9 mouse cellular contexts compared by ENCODE assay signal in the genomic region with DNA sequence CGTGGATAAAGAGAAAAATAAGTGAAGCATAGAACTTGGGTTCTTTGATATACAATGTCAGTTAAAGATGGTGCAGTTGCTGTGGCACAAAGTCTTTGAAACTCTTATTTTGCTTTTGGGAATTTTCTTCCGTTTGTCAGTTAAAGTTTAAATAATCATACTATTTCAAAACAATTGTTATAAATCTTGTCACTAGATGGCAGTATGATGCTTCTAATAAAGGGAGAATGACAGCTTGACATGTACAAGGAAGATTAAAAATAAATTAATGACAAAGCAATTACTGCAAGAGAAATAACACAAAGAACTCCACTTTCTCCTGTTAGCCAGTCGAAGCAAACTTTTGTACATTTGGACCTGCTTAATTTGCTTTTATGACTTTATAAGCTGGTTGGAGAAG.
DNase-seq lines count a peak whose midpoint lies in the region.
"Had no signal": no experiment of that assay in that cellular context is flagged by ENCODE, and none has a peak within 500 bp of the region (broad histone marks: within the 10 kb centered on the region; RNA-seq: fewer than 3 reads in every experiment).

No protein-coding gene starts in this region.

- DNase-seq in layer of hippocampus, adult 9-10 months (ENCODE audit: low spot score), result peak; percentile 2
- DNase-seq in layer of hippocampus, postnatal 36 days, result no peak
- peak; percentile 56 for DNase-seq in A20 (ENCODE audit: low read depth, low spot score)
- DNase-seq in MEL-GATA-1-ER (ENCODE audit: extremely low read depth, low read depth), result peak; percentile 30
- peak; percentile 1 for DNase-seq in embryo, embryonic 9.5 days (ENCODE audit: extremely low spot score)
- no peak for DNase-seq in thymus, postnatal 10 days (ENCODE audit: low spot score in 2 of 2)
- DNase-seq in left cerebral cortex, adult 8-10 months (ENCODE audit: low spot score in 2 of 2), result no peak
- DNase-seq: heart, postnatal 4 days; right cerebral cortex, postnatal 14 days had no signal

Comparison
In these comparisons a context has a peak if more than half of its experiments do, and no peak if none do; other contexts are left out.
1. DNase-seq: peak in layer of hippocampus, adult 9-10 months (single experiment), A20 (single experiment), MEL-GATA-1-ER (single experiment) and embryo, embryonic 9.5 days (single experiment); none in layer of hippocampus, postnatal 36 days (0 of 2), thymus, postnatal 10 days (0 of 2) and left cerebral cortex, adult 8-10 months (0 of 2).